Mouse (Mus musculus) bone marrow, adult 2 months (tissue): ENCODE measurements around the gene Adap2.

Source experiments
- CTCF ChIP-seq: fragments of 200-500 bp; IDR thresholded peaks from 2 replicates; pipeline ENCODE4 v1.5.1; 2011; ENCODE audit warnings: low read length, control low read depth; ENCODE audit not compliant: control insufficient read depth, insufficient read depth
- POLR2A ChIP-seq: fragments of 200-500 bp; IDR thresholded peaks from 2 replicates; pipeline ENCODE4 v1.6.1; 2011; ENCODE audit warnings: low read depth, mild to moderate bottlenecking, control low read depth, low read length, borderline replicate concordance; ENCODE audit not compliant: control insufficient read depth

DNA sequence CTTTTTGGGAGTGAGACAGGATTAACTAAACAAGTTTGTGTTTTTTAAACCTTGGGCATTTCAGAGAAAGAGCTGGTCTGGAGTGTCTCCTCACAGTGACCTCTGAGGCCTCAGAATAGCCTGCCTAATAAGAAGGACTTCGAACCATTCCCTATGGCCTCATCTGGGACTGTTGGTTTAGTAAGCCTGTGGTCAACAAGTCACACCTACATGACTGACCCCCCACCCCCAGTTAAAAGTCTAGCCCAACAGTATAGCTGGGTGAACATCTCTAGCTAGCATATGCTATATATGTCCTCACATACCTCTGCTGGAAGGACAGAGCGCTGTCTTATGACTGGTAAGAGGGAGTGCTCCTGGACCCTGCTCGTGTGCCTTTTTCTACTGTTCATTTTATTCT is 45.4 kb downstream of the Adap2 start:
- TF ChIP-seq POLR2A (no peak), CTCF (no peak)
